Mouse (Mus musculus) embryonic facial prominence, embryonic 14.5 days (tissue): ENCODE measurements around the gene Slc16a11. TPM values are rescaled to one million over a fixed set of nuclear protein-coding genes. Genes with fewer than 3 reads are reported as not detected.

ENCODE experiments used
- ATAC-seq: fragments of 200-750 bp; cut with Nextera tagmentation; 2 replicates; pipeline ENCODE4 v1.8.0; 2017; ENCODE audit warnings: low read depth, moderate number of reproducible peaks, moderate TSS enrichment
- DNase-seq: peaks from one replicate; pipeline ENCODE4 v3.0.0-alpha.2; 2015; ENCODE audit warnings: low spot score
- H3K27ac ChIP-seq: fragments of 300-500 bp; sonication (generic); replicated peaks from 2 replicates; pipeline ENCODE4 v1.5.1; 2014; ENCODE audit warnings: low read depth, mild to moderate bottlenecking, low read length, moderate library complexity
- H3K27me3 ChIP-seq: fragments of 300-500 bp; sonication (generic); replicated peaks from 2 replicates; pipeline ENCODE4 v1.6.1; 2014; ENCODE audit warnings: low read length; ENCODE audit not compliant: control insufficient read depth, insufficient read depth
- H3K36me3 ChIP-seq: fragments of 300-500 bp; sonication (generic); 2 replicates; pipeline ENCODE4 v1.6.1; 2014; ENCODE audit warnings: low read length, mixed read lengths; ENCODE audit not compliant: control insufficient read depth, insufficient read depth
- H3K4me1 ChIP-seq: fragments of 300-500 bp; sonication (generic); 2 replicates; pipeline ENCODE4 v1.6.1; 2014; ENCODE audit warnings: antibody characterized with exemption, low read length; ENCODE audit not compliant: control insufficient read depth, insufficient read depth
- H3K4me2 ChIP-seq: fragments of 300-500 bp; sonication (generic); 2 replicates; pipeline ENCODE4 v1.6.1; 2014; ENCODE audit warnings: low read depth, mild to moderate bottlenecking, low read length, moderate library complexity, mixed read lengths
- H3K4me3 ChIP-seq: fragments of 300-500 bp; sonication (generic); 2 replicates; pipeline ENCODE4 v1.5.1; 2014; ENCODE audit warnings: low read depth, mild to moderate bottlenecking, low read length
- H3K9ac ChIP-seq: fragments of 300-500 bp; sonication (generic); 2 replicates; pipeline ENCODE4 v1.6.1; 2014; ENCODE audit warnings: low read depth, mild to moderate bottlenecking, low read length, moderate library complexity, mixed read lengths
- H3K9me3 ChIP-seq: fragments of 300-500 bp; sonication (generic); 2 replicates; pipeline ENCODE4 v1.6.1; 2016; ENCODE audit warnings: low read length; ENCODE audit not compliant: control insufficient read depth
- WGBS: fragments of 180-500 bp; shearing (Covaris S2); extraction: QIAGEN DNeasy Blood & Tissue Kit; methylation state at CpG from one replicate; pipeline ENCODE4 v1.1.7; 2014; 5-methylcytosine and 5-hydroxymethylcytosine counted together
- polyA plus RNA-seq: library from polyadenylated mRNA; unstranded; fragments of >200 nt; fragmentation: Nextera tagmentation; extraction: Ambion mirVana; gene quantifications from 2 replicates; pipeline ENCODE4 v1.2.1, GENCODE M21; 2014

The Slc16a11 gene
- polyA plus RNA-seq, 1 experiment from 2014 or later: 3.0 TPM

GRCm38 (mm10) chr11:70192157-70192556 is 20.4 kb upstream of the Slc16a11 start:
- Histone ChIP-seq H3K4me3 (no peak overlapping the region), H3K9ac (no peak overlapping the region), H3K4me2 (no peak overlapping the region), H3K36me3 (no peaks in the 10 kb centered on the region), H3K27me3 (no peaks in the 10 kb centered on the region), H3K9me3 (no peaks in the 10 kb centered on the region), H3K27ac (no peak overlapping the region), H3K4me1 (peaks cover 4% of the 10 kb centered on the region; the same call in 1 of the 2 replicates)
- WGBS: 75% methylated on average over 4 of the region's 4 CpGs
- ATAC-seq (no peak), DNase-seq (no peak)

DNA sequence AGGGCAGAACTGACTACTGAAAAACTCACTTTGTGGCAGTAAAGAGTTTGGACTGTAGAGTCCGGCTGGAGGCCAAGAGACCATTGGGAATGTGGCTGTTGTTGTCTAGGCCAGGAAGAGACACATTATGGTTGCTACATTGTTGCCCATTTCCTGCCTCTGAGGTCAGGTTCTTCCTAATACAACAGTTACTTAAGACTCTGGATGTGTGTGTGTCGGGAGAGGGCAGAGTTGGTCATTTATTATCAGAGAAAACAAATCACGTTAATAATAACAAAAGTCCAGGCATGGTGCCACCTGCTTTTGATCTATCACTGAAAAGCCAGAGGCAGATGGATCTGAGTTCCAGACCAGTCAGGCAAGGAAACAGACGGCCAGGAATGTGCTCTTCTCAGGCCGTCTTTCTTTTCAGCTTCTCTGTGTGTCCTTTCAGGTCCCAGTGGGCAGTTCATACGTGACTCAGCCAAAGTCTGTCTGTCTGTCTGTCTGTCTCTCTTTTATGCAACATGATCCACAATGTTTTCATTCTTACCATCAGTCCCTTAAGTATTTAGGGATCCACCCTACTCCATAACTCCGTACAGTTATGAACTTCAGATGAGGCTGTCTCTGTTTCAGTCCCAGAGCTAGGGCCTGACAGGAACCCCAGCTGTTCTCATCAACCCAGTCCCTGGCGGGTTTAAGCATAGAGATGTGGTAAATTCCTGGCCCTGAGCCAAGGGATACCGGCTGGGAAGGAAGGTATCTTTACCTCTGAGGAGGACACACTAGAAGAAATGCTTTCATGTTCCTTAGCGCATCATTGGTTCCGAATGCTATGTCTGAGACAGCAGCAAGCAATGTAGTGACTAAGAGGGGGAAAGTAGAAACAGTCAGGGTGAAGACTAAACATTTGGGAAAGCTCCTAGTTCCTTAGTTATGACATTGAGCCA is 18.9 kb upstream of the Slc16a11 start:
- H3K9ac ChIP-seq: no peak overlapping the region
- peaks cover 4% of the 10 kb centered on the region; the same call in 1 of the 2 replicates for H3K4me1 ChIP-seq
- H3K9me3 ChIP-seq: no peaks in the 10 kb centered on the region
- WGBS: 37% methylated on average over 11 of the region's 11 CpGs
- ATAC-seq (no peak), DNase-seq (peak; percentile 56)
- H3K36me3 ChIP-seq: no peaks in the 10 kb centered on the region
- no peak overlapping the region for H3K4me2 ChIP-seq
- no peaks in the 10 kb centered on the region for H3K27me3 ChIP-seq
- no peak overlapping the region for H3K4me3 ChIP-seq
- H3K27ac ChIP-seq: no peak overlapping the region

GRCm38 (mm10) chr11:70198332-70198731 is 14.2 kb upstream of the Slc16a11 start:
- no peaks in the 10 kb centered on the region for H3K27me3 ChIP-seq
- 85% methylated on average over 3 of the region's 3 CpGs for WGBS
- no peak overlapping the region for H3K9ac ChIP-seq
- H3K36me3 ChIP-seq: no peaks in the 10 kb centered on the region
- ATAC-seq: no peak
- DNase-seq: no peak
- no peak overlapping the region for H3K4me3 ChIP-seq
- no peak overlapping the region for H3K27ac ChIP-seq
- H3K4me2 ChIP-seq: no peak overlapping the region
- H3K4me1 ChIP-seq: peaks cover 4% of the 10 kb centered on the region; the same call in 1 of the 2 replicates
- H3K9me3 ChIP-seq: no peaks in the 10 kb centered on the region

DNA sequence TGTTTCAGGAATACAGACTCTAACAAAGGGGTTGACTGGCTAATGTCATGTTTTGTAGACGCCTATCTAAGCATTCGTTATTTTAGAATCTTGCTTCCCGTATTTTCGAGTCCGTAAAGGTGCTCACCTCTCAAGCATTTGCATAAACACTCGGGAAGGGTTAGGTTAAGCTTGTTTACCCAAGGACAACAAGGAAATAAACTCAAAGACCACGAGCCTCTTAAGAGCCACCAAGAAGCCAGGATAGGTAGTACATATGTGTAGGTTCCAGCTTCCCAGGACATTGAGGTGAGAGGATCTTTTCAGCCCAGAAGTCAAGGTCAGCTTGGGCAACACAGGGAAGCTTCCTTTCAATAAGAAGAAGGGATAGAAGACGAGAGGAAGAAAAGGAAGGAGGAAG is 13.4 kb upstream of the Slc16a11 start:
- no peaks in the 10 kb centered on the region for H3K36me3 ChIP-seq
- no peak for DNase-seq
- no peak overlapping the region for H3K9ac ChIP-seq
- no peak overlapping the region for H3K27ac ChIP-seq
- 80% methylated on average over 8 of the region's 8 CpGs for WGBS
- no peak overlapping the region for H3K4me2 ChIP-seq
- H3K27me3 ChIP-seq: no peaks in the 10 kb centered on the region
- no peak for ATAC-seq
- H3K9me3 ChIP-seq: no peaks in the 10 kb centered on the region
- no peak overlapping the region for H3K4me3 ChIP-seq
- H3K4me1 ChIP-seq: no peaks in the 10 kb centered on the region

DNA sequence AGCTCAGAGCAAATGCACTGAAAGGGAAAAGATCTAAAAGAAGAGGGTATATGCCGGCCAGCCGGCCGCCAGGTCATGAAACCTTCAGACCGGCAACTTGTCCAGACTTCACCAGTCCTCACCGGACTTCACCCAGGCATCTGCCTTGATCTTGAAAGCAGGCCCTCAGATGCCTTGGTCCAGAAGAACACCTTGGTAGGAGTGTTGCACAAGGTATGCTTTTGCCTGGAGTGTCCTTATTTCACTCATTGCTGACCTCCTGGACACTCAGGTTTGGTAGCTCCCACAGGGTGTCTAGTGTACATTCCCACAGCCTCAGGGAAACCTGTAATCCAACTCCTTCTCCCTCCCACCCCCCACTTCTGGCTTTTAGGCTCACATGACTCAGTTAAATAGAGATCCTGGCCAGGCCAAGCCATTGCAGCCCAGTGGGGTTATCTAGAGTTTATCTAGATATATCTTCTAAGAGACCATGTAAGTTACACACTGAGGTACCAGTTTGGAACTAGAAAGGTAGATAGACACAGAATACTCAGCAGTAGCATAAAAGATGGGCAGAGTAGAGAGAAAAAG is 12.4 kb upstream of the Slc16a11 start:
- Histone ChIP-seq H3K36me3 (no peaks in the 10 kb centered on the region), H3K4me2 (no peak overlapping the region), H3K4me3 (no peak overlapping the region), H3K27ac (no peak overlapping the region), H3K9me3 (no peaks in the 10 kb centered on the region), H3K9ac (no peak overlapping the region), H3K4me1 (no peaks in the 10 kb centered on the region), H3K27me3 (no peaks in the 10 kb centered on the region)
- ATAC-seq: no peak
- 79% methylated on average over 5 of the region's 5 CpGs for WGBS
- no peak for DNase-seq

DNA sequence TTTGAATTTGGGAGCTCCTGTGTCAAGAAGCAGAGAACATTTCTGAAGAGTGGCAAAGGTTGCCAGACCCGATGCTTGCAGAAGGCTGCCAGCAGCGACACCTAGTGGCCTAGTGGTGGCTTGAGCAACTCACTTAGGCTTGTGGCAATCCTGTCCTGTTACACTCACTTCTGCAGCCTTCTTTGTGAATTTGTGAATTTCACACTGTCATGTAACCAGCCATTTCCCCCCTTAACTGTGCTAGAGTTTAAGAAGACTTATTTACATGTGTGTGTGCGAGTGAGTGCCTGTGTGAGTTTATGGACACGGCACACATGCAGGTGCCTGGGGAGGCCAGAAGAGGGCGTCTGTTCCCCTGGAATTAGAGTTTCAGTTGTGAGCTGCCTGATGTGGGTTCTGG is 10.9 kb upstream of the Slc16a11 start:
- DNase-seq (peak; percentile 88), ATAC-seq (peak; percentile 76; the same call in 1 of the 2 replicates)
- H3K9me3 ChIP-seq: no peaks in the 10 kb centered on the region
- no peak overlapping the region for H3K4me2 ChIP-seq
- H3K9ac ChIP-seq: no peak overlapping the region
- H3K27me3 ChIP-seq: no peaks in the 10 kb centered on the region
- H3K36me3 ChIP-seq: no peaks in the 10 kb centered on the region
- no peak overlapping the region for H3K4me3 ChIP-seq
- WGBS: 38% methylated on average over 5 of the region's 5 CpGs
- no peak overlapping the region for H3K27ac ChIP-seq
- no peaks in the 10 kb centered on the region for H3K4me1 ChIP-seq

DNA sequence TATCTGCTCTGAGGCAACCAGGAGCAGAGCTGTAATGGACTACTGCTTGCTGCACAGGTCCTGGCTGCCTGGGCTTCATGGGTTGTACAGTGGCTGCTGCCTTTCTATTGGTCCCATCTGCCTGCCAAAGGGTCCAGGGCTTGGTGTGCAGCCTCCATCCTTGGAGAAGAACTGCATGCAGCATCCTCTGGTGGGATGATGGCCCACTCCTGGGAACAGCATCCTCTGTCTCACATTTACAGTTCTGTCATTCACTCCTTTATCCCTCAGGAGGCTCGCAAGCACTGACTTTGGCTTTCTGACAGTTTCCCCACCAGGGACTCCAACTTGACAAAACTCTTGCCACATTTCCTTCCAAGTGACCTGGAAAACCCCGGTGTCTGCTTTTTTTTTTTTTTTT is 5.8 kb upstream of the Slc16a11 start:
- 73% methylated on average over 2 of the region's 2 CpGs for whole genome bisulfite sequencing
- H3K9me3 ChIP-seq: no peaks in the 10 kb centered on the region

DNA sequence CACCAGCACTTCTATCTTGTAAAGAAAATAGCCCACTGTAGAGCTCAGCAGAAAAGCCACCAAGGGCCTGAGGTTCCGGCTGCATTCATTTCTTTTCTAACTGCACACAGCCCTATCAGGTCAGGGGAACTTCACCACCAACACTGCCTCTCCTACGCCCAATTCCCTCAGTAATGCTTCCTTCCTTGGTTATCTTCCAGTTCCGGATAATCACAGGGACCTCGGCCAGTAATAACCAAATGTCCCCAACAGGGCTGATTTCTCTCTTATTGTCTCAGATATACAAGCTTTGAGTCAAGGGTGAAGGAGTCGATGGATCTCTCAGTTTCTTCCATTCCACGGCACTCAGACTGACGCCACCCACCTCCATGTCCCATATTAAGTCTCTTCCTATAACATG is 5.3 kb upstream of the Slc16a11 start:
- Histone ChIP-seq H3K4me3 (no peak overlapping the region), H3K9me3 (no peaks in the 10 kb centered on the region), H3K9ac (no peak overlapping the region), H3K36me3 (no peaks in the 10 kb centered on the region), H3K4me2 (no peak overlapping the region), H3K27me3 (no peaks in the 10 kb centered on the region; the same call in 1 of the 2 replicates), H3K27ac (no peak overlapping the region), H3K4me1 (no peaks in the 10 kb centered on the region)
- WGBS: 84% methylated on average over 7 of the region's 7 CpGs
- DNase-seq: no peak
- no peak for ATAC-seq

More for the DNA sequence above, 5.8 kb upstream of the Slc16a11 start:
- Histone ChIP-seq H3K36me3 (no peaks in the 10 kb centered on the region), H3K27ac (no peak overlapping the region), H3K9ac (no peak overlapping the region), H3K4me3 (no peak overlapping the region), H3K4me1 (no peaks in the 10 kb centered on the region), H3K4me2 (no peak overlapping the region), H3K27me3 (no peaks in the 10 kb centered on the region)
- DNase-seq (no peak), ATAC-seq (no peak)
